In the genomic region with DNA sequence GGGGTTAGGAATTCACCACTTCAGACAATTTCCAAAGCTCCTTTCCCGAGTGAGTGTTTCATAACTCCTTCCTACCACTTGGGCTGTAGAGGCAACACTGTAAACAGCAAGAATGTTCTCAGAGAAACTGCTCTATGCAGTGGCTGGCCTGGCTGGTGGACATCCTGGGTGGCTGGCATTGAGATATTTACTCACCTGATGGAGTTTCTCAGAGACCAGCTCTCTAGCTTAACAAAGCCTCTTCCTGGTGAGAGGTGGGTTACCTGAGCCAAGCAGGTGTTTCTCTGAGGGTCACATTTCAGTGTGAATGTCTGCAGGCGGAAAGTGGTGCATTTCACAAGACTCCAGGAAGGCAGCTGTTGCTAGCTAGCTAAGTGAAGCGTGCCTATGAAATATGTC, we compare ENCODE assay signal across 10 mouse cellular contexts.
DNase-seq lines count a peak whose midpoint lies in the region; ATAC-seq and TF ChIP-seq lines count a peak whose summit lies in the region.
"Had no signal": no experiment of that assay in that cellular context is flagged by ENCODE, and none has a peak within 500 bp of the region (broad histone marks: within the 10 kb centered on the region; RNA-seq: fewer than 3 reads in every experiment).

No protein-coding gene starts in this region.

- peak overlapping the region; percentile 81 for H3K9ac ChIP-seq in hindbrain, embryonic 14.5 days
- H3K9ac ChIP-seq in midbrain, embryonic 13.5 days (replicated peaks) = peak overlapping the region; percentile 81

- peaks cover 52% of the 10 kb centered on the region for H3K4me1 ChIP-seq in hindbrain, embryonic 14.5 days (replicated peaks; ENCODE audit: control insufficient read depth, insufficient read depth, low read length)
- peaks cover 55% of the 10 kb centered on the region for H3K4me1 ChIP-seq in midbrain, embryonic 13.5 days (replicated peaks)

- H3K9me3 ChIP-seq in hindbrain, embryonic 14.5 days (ENCODE audit: control insufficient read depth, low read length) = no peaks in the 10 kb centered on the region
- H3K9me3 ChIP-seq in midbrain, embryonic 13.5 days = no peaks in the 10 kb centered on the region

- peak overlapping the region; percentile 59 for H3K4me2 ChIP-seq in hindbrain, embryonic 14.5 days (replicated peaks)
- H3K4me2 ChIP-seq in midbrain, embryonic 13.5 days (replicated peaks) = peak overlapping the region; percentile 68

- 34% methylated on average over 3 of the region's 3 CpGs for WGBS in hindbrain, embryonic 14.5 days
- WGBS in midbrain, embryonic 13.5 days = 53% methylated on average over 3 of the region's 3 CpGs

- DNase-seq in gastrocnemius, adult 2 months = no peak
- DNase-seq in gastrocnemius, adult 8-10 months (ENCODE audit: low spot score in 2 of 2) = no peak
- peak; percentile 41 to 59 for DNase-seq in cerebellum, postnatal 10 days
- DNase-seq in hindbrain, embryonic 14.5 days (ENCODE audit: low spot score) = no peak
- no peak for DNase-seq in adrenal gland, adult (ENCODE audit: inconsistent age in 2 of 2, low spot score in 1 of 2)
- no peak for DNase-seq in c-Kit-positive CD71-positive TER-119-positive erythroid progenitor cells, embryonic 14.5 days (ENCODE audit: low spot score)
- no peak for DNase-seq in adrenal gland, postnatal 10 days
- DNase-seq: adrenal gland, adult 8-10 months had no signal

- no peaks in the 10 kb centered on the region for H3K27me3 ChIP-seq in hindbrain, embryonic 14.5 days (ENCODE audit: control insufficient read depth, insufficient read depth, low read length)
- no peaks in the 10 kb centered on the region for H3K27me3 ChIP-seq in midbrain, embryonic 13.5 days

- H3K4me3 ChIP-seq in gastrocnemius, adult 2 months = peak overlapping the region; percentile 63
- peak overlapping the region; percentile 43 for H3K4me3 ChIP-seq in hindbrain, embryonic 14.5 days (replicated peaks; ENCODE audit: low read length)
- H3K4me3 ChIP-seq in midbrain, embryonic 13.5 days (replicated peaks) = peak overlapping the region; percentile 54

- no peak for TF ChIP-seq CTCF in gastrocnemius, adult 2 months (IDR thresholded peaks at IDR 0.05)

- H3K27ac ChIP-seq in gastrocnemius, adult 2 months = peak overlapping the region; percentile 56; the same call in 1 of the 2 replicates
- peak overlapping the region; percentile 96 for H3K27ac ChIP-seq in hindbrain, embryonic 14.5 days
- peak overlapping the region; percentile 98 for H3K27ac ChIP-seq in midbrain, embryonic 13.5 days
- H3K27ac ChIP-seq: macrophage had no signal

- intact Hi-C loops in gastrocnemius, adult 2 months (cut with DNase I) = no loop called here

- H3K36me3 ChIP-seq in hindbrain, embryonic 14.5 days (replicated peaks; ENCODE audit: control insufficient read depth, insufficient read depth) = no peaks in the 10 kb centered on the region
- H3K36me3 ChIP-seq in midbrain, embryonic 13.5 days = no peaks in the 10 kb centered on the region

- ATAC-seq in hindbrain, embryonic 14.5 days (ENCODE audit: low FRiP score) = no peak
- ATAC-seq in midbrain, embryonic 13.5 days = no peak

Comparison
In these comparisons a context has a peak if more than half of its experiments do, and no peak if none do; other contexts are left out.
1. DNase-seq: peak in cerebellum, postnatal 10 days (2 of 2); none in gastrocnemius, adult 2 months (single experiment), gastrocnemius, adult 8-10 months (0 of 2), hindbrain, embryonic 14.5 days (single experiment), adrenal gland, adult (0 of 2), c-Kit-positive CD71-positive TER-119-positive erythroid progenitor cells, embryonic 14.5 days (single experiment) and adrenal gland, postnatal 10 days (single experiment).
2. Peak in every context shown above with its lines, with median percentiles within 50 percentile points of each other: H3K27ac ChIP-seq and H3K4me3 ChIP-seq.